Mouse (Mus musculus) MEL (cell line): Measurements from ENCODE around the gene Wdfy3.

Source experiments
- EP300 ChIP-seq, 2 experiments: IDR thresholded peaks; 2 replicates each; pipeline ENCODE4 v1.6.1; 2011; ENCODE audit warnings: improper control_type of control experiment in 2 of 2, low read length in 2 of 2, low read depth in 1 of 2, mild to moderate bottlenecking in 1 of 2
- ZMIZ1 ChIP-seq: IDR thresholded peaks from 2 replicates; pipeline ENCODE4 v1.6.1; 2012; ENCODE audit warnings: low read depth, mild to moderate bottlenecking, inconsistent platforms, low read length, improper control_type of control experiment, moderate library complexity

- TF ChIP-seq ZMIZ1: no peak
- no peak for TF ChIP-seq EP300 (IDR thresholded peaks at IDR 0.05; ENCODE audit: low read depth in 1 of 2, low read length in 2 of 2)
Measured at GRCm38 (mm10) chr5:101854667-101855066, 215.1 kb downstream of the Wdfy3 start.
